Mouse (Mus musculus): ENCODE results near the gene Dact1. TPM values are rescaled to one million over a fixed set of nuclear protein-coding genes. Genes with fewer than 3 reads are reported as not detected.

Dact1 gene
- polyA plus RNA-seq, 1 experiment: not detected

DNA sequence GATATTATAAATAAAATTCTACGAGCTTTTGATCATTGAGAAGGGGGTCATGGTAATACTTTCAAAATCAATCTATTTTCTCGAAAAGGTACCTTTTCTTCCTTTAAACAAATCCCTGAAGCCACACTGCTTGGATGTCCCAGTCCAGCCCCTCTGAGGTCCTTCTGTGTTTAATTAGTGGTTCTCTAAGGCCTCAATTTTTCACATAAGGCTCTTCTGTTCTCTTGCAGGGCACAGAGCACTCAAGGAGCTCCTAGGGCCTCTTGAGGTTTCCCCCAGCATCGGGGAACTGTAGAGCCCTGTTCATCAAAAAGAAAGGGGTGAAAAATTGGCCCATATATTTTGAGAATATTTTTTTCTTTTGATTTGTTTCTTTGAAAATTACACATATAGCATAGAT, 23.0 kb downstream of the Dact1 start:
- H3K9me3 ChIP-seq (ENCODE audit: control insufficient read depth, low read length): no peaks in the 10 kb centered on the region
- no peaks in the 10 kb centered on the region for H3K36me3 ChIP-seq (ENCODE audit: control insufficient read depth)
- H3K4me1 ChIP-seq (ENCODE audit: control insufficient read depth): no peaks in the 10 kb centered on the region
- no peaks in the 10 kb centered on the region for H3K27me3 ChIP-seq (ENCODE audit: control insufficient read depth)
- no peak for TF ChIP-seq TAL1 (IDR thresholded peaks at IDR 0.05; ENCODE audit: low read length)
- TF ChIP-seq GATA1 (IDR thresholded peaks at IDR 0.05; ENCODE audit: low read length): no peak
- H3K4me3 ChIP-seq (replicated peaks): no peak overlapping the region

GRCm38 (mm10) chr12:71333561-71333960, 23.9 kb downstream of the Dact1 start:
- no peaks in the 10 kb centered on the region for H3K27me3 ChIP-seq (ENCODE audit: control insufficient read depth)
- H3K36me3 ChIP-seq (ENCODE audit: control insufficient read depth): no peaks in the 10 kb centered on the region
- TF ChIP-seq GATA1 (IDR thresholded peaks at IDR 0.05; ENCODE audit: low read length) (no peak), TAL1 (IDR thresholded peaks at IDR 0.05; ENCODE audit: low read length) (no peak)
- no peaks in the 10 kb centered on the region for H3K9me3 ChIP-seq (ENCODE audit: control insufficient read depth, low read length)
- H3K4me1 ChIP-seq (ENCODE audit: control insufficient read depth): no peaks in the 10 kb centered on the region
- no peak overlapping the region for H3K4me3 ChIP-seq (replicated peaks)

DNA sequence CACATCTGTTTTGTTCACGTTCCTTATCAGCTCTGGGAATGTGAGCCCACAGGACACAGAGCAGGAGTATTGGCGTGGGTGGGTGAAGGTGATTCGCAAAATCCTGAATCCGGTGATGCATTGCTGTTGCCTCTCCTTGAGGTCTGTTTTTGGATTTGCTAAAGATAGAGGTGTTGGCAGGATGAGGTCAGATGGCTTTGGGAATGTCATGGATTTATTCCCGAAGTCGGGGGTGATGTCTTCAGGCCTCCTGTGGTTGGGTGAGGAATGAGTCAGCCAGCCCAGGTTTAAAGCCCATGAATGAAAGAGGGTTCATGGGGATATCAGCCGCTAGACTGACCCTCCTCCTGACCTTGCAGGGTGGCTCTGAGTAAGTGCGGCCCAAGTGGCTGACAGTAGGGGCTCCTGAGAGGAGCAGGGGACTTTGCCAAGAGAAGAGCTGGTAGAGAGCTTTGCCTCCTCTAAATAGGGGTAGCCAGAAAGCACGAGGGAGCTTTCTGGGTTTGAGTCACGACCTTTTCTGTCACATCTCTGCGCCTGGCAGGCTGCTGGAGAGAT, 27.4 kb downstream of the Dact1 start:
- Histone ChIP-seq H3K4me3 (replicated peaks) (no peak overlapping the region), H3K4me1 (ENCODE audit: control insufficient read depth) (no peaks in the 10 kb centered on the region), H3K27me3 (ENCODE audit: control insufficient read depth) (no peaks in the 10 kb centered on the region), H3K9me3 (ENCODE audit: control insufficient read depth, low read length) (no peaks in the 10 kb centered on the region), H3K36me3 (ENCODE audit: control insufficient read depth) (no peaks in the 10 kb centered on the region)
- no peak for TF ChIP-seq TAL1 (IDR thresholded peaks at IDR 0.05; ENCODE audit: low read length)
- no peak for TF ChIP-seq GATA1 (IDR thresholded peaks at IDR 0.05; ENCODE audit: low read length)

DNA sequence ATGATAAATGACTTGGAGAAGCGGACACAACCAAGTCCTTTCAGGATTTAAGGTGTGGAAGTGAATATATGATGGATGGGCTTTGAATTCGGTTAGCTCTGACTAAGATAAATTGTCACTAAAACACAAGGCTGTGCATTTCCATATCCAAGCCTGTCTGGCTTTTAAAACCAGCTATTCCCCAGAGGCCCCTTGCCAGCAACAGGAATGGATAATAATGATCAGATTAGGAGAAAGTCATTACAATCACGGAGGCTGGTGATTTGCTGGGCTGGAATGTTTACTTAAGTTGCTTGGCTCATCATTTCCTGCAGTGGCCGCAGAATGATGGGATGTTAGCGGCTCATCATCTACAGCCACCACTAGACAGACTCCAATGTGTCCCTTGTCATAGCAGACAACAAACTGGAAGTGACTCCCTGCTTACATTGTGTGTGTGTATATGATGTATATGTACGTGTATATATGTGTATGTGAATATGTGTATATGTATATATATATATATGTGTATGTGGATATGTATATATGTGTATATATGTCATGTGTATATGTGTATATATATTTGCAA, 28.3 kb downstream of the Dact1 start:
- no peaks in the 10 kb centered on the region for H3K9me3 ChIP-seq (ENCODE audit: control insufficient read depth, low read length)
- TF ChIP-seq TAL1 (IDR thresholded peaks at IDR 0.05; ENCODE audit: low read length) (no peak), GATA1 (IDR thresholded peaks at IDR 0.05; ENCODE audit: low read length) (no peak)
- H3K27me3 ChIP-seq (ENCODE audit: control insufficient read depth): no peaks in the 10 kb centered on the region
- no peaks in the 10 kb centered on the region for H3K4me1 ChIP-seq (ENCODE audit: control insufficient read depth)
- H3K4me3 ChIP-seq (replicated peaks): no peak overlapping the region
- no peaks in the 10 kb centered on the region for H3K36me3 ChIP-seq (ENCODE audit: control insufficient read depth)

GRCm38 (mm10) chr12:71339142-71339848, 29.6 kb downstream of the Dact1 start:
- Histone ChIP-seq H3K9me3 (ENCODE audit: control insufficient read depth, low read length) (no peaks in the 10 kb centered on the region), H3K27me3 (ENCODE audit: control insufficient read depth) (no peaks in the 10 kb centered on the region), H3K4me1 (ENCODE audit: control insufficient read depth) (no peaks in the 10 kb centered on the region), H3K4me3 (replicated peaks) (no peak overlapping the region), H3K36me3 (ENCODE audit: control insufficient read depth) (no peaks in the 10 kb centered on the region)
- TF ChIP-seq TAL1 (IDR thresholded peaks at IDR 0.05; ENCODE audit: low read length) (no peak), GATA1 (IDR thresholded peaks at IDR 0.05; ENCODE audit: low read length) (no peak)

GRCm38 (mm10) chr12:71342397-71342796, 32.7 kb downstream of the Dact1 start:
- no peaks in the 10 kb centered on the region for H3K27me3 ChIP-seq (ENCODE audit: control insufficient read depth)
- H3K9me3 ChIP-seq (ENCODE audit: control insufficient read depth, low read length): no peaks in the 10 kb centered on the region
- TF ChIP-seq GATA1 (IDR thresholded peaks at IDR 0.05; ENCODE audit: low read length) (no peak), TAL1 (IDR thresholded peaks at IDR 0.05; ENCODE audit: low read length) (no peak)
- H3K36me3 ChIP-seq (ENCODE audit: control insufficient read depth): no peaks in the 10 kb centered on the region
- H3K4me1 ChIP-seq (ENCODE audit: control insufficient read depth): no peaks in the 10 kb centered on the region
- H3K4me3 ChIP-seq (replicated peaks): no peak overlapping the region

DNA sequence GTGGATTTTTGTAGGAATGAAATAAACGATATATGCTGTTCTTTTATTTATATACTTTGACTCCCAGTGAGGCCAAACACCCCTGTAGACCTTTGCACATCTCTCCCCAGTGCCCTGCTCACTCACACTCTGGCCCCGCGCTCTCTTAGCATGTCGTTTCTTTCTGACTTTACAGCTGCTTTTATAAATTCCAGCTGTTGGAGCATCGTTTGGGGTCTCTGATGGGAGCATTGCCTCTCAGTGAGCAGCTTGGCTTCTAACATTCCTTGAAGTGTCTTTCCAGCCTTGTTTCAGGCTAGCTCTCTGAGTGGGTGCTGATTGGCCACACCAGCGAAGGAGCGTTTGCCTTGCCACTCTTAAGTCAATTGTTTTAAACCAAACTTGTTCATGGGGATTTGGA, 35.8 kb downstream of the Dact1 start:
- no peak overlapping the region for H3K4me3 ChIP-seq (replicated peaks)
- TF ChIP-seq GATA1 (IDR thresholded peaks at IDR 0.05; ENCODE audit: low read length) (no peak), TAL1 (IDR thresholded peaks at IDR 0.05; ENCODE audit: low read length) (no peak)
- no peaks in the 10 kb centered on the region for H3K9me3 ChIP-seq (ENCODE audit: control insufficient read depth, low read length)
- no peaks in the 10 kb centered on the region for H3K4me1 ChIP-seq (ENCODE audit: control insufficient read depth)
- H3K36me3 ChIP-seq (ENCODE audit: control insufficient read depth): no peaks in the 10 kb centered on the region
- H3K27me3 ChIP-seq (ENCODE audit: control insufficient read depth): no peaks in the 10 kb centered on the region

DNA sequence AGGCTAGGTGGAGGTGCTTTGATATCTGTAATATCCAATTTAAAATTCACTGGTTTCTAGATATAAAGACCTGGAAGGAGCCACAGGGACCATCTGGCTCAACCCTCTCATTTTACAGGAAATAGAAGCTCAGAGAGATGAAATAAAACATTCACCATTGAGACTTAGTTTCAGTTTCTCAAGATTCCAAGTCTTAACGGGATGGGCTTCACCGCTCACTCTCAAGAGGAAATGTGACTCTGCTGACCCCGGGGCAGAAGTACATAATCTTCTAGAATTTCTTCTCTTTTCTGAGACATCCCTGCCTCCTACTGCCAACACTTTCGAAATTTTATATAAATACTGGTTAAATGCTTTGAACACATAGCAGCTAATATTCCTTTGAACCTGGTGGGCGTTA, 36.4 kb downstream of the Dact1 start:
- no peaks in the 10 kb centered on the region for H3K4me1 ChIP-seq (ENCODE audit: control insufficient read depth)
- TF ChIP-seq GATA1 (IDR thresholded peaks at IDR 0.05; ENCODE audit: low read length) (no peak), TAL1 (IDR thresholded peaks at IDR 0.05; ENCODE audit: low read length) (no peak)
- H3K27me3 ChIP-seq (ENCODE audit: control insufficient read depth): no peaks in the 10 kb centered on the region
- H3K36me3 ChIP-seq (ENCODE audit: control insufficient read depth): no peaks in the 10 kb centered on the region
- no peaks in the 10 kb centered on the region for H3K9me3 ChIP-seq (ENCODE audit: control insufficient read depth, low read length)
- no peak overlapping the region for H3K4me3 ChIP-seq (replicated peaks)

DNA sequence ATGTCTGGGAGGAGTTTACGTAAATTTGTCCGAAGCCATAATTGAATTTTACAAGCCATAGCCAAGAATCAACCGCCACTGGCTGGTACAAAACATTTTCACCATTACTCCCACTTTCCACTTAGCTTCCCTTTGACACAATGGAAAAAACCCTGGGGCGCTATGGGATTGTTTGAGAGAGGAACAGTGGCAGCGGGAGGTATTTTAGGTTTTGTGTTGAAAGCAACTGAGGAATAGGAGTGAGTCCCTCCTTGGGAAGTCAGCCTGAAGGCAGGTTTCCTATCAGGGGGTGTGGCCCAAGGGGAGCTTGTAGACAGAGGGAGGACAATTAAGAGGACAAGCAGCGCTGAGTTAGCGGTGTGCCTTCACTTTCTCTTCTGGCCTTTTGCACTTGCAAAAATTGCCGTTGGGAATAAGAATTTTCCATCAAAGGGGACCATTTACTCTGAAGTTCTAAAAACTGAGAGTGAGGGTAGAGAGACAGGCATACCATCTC, 38.8 kb downstream of the Dact1 start:
- TF ChIP-seq TAL1 (IDR thresholded peaks at IDR 0.05; ENCODE audit: low read length) (no peak), GATA1 (IDR thresholded peaks at IDR 0.05; ENCODE audit: low read length) (no peak)
- H3K9me3 ChIP-seq (ENCODE audit: control insufficient read depth, low read length): no peaks in the 10 kb centered on the region
- no peaks in the 10 kb centered on the region for H3K4me1 ChIP-seq (ENCODE audit: control insufficient read depth)
- no peaks in the 10 kb centered on the region for H3K27me3 ChIP-seq (ENCODE audit: control insufficient read depth)
- H3K4me3 ChIP-seq (replicated peaks): no peak overlapping the region
- no peaks in the 10 kb centered on the region for H3K36me3 ChIP-seq (ENCODE audit: control insufficient read depth)
